Mouse (Mus musculus) urinary bladder, postnatal 4 days (tissue): Measurements from ENCODE around the gene Rnf123.
"Not testable (repeated sequence)": the region's sequence is repeated elsewhere in the genome, so short reads cannot be mapped to it uniquely, and the experiment has no call there.

Source experiments
- DNase-seq, 2 experiments: peaks; one replicate each; pipeline ENCODE4 v3.0.0; 2021 to 2022; ENCODE audit warnings: low spot score in 2 of 2

The Rnf123 gene

DNA sequence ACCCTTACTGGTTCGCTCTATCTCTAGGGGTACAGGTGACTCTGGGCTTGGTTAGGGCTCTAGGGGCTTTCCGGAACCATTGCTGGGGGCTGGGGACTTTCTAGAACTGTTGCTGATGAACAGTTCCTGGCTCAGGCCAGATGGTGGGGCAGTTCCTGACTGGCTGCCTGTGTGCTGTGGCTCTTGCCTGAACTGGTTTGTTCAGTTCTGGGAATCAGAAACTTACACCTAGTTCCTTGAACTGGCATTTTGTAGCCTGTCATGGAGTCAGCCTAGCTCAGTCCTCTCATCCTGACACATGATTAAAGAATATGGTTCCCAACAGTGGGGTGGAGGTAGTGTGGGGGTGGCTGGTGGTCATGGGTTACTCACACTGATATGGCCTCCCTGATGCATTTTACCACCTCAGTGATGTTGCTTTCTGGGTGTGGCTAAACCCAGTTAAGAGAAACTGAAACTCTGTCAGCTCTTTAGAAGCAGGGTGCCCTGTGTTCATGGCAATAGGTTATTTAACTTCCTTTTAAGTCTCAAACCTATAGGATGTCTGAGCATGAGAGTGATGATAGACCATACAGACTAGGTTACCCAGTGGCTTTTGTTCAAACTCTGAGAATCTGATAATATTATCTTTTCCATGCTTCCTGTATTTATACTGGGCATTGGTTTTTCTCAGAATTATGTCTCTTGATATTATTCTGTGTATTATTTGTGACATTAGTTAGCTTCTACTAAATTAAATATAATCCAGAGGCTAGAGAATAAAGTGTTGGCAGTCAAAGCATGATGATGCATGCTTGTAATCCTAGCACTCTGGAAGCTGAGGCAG lies 47.6 kb downstream of the Rnf123 start:
- no peak for DNase-seq

DNA sequence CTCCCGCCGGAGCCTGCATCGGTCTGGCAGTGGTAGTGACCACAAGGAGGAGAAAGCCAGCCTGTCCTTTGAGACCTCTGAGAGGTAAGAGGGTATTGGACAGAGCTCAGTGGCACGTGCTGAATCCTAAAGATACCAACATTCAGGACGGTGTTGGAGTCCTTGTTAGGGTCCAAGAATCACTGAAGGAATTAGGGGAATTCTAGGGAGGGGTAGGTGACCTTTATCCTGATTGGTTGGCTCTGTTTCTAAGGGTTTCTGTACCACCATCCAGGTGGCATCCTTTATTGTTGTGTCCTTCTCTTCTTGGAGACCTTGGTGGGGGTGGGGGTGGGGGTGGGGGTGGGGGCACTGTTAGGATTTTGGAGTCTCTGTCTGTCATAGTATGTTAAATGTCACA lies 51.0 kb downstream of the Rnf123 start:
- no peak for DNase-seq

DNA sequence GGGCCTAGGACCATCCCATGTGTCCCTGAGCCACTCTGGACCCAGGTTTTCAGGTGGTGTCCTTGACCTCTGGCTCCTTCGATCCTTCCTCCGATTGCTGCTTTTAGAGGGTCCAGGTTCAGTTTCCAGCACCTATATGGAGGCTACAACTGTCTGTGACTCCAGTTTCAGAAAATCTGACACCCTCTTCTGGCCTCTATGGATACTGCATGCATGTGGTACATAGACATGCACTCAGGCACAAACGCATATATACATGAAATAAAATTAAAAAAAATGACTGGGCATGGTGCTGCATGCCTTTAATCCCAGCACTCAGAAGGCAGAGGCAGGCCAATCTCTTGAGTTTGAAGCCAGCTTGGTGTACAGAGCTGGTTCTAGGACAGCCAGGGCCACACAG lies 55.3 kb downstream of the Rnf123 start:
- no peak for DNase-seq

DNA sequence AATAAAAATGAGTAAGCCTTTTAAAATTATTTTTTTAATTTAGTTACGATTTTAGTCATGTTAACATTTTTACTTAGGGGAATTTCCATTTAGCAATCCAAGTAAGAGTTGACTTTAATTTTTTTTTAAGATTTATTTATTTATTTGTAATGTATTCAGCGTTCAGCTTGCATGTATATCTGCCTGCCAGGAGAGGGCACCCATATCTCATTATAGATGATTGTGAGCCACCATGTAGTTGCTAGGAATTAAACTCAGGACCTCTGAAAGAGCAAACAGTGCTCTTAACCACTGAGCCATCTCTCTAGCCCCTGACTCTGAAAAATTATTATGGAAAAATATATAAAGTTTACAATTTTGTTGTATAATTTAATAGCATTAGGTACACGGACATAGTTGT lies 56.6 kb downstream of the Rnf123 start:
- DNase-seq, result no peak

DNA sequence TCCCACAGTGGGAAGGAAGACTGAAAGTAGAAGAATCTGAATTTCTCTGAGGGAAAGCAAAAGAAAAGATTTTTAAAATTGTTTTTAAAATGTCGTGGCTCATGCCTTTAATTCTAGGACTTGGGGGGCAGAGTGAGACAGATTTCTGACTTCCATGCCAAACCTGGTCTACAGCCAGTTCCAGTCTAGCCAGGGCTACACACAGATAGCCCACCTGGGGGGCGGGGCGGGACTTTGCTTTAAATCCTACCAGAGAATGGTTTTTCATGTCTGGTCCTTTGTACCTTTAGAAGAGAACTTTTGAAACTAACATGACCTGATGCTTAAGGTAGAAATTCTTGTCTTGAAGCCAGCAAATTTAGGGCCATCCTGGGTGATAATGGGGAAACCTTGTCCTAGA lies 59.9 kb downstream of the Rnf123 start:
- DNase-seq, result no peak

DNA sequence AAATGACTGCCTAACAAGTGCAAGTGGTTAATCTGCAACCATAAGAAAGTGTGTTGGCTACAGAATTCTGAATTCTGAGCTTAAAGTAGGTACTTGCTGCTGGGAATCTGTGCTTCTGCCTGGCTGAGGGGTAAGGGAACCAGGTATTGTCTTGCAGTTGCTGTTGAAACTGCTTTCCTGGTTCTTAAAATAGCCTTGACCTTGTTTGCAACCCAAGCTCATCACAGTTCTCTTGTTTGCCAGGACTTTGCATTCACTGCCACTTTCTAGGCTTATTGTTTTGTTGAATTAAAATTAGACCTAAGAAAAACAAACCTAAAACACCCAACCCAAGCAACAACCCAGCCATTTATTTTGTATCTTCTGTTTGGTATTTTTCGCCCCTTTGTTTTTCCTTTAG lies 62.4 kb downstream of the Rnf123 start:
- no peak for DNase-seq

DNA sequence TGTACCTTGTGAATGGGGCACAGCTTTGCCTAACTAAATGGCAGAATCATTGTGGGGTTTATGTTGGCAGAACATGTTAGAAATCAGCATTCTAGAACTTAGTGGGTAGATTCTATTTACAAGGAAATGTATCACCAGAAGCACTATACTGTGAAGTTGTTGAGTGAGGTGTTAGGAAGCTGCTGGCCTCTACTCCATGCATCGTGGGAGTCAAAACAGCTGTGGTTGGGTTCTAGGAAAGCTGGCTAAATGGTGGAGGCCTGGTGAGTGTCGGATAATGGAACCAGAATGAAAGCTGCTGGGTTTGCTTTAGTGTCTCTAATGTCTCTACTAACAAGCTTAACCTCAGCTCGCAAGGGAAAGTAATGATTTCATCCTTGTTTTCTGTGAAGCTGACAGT lies 66.0 kb downstream of the Rnf123 start:
- DNase-seq, result no peak

DNA sequence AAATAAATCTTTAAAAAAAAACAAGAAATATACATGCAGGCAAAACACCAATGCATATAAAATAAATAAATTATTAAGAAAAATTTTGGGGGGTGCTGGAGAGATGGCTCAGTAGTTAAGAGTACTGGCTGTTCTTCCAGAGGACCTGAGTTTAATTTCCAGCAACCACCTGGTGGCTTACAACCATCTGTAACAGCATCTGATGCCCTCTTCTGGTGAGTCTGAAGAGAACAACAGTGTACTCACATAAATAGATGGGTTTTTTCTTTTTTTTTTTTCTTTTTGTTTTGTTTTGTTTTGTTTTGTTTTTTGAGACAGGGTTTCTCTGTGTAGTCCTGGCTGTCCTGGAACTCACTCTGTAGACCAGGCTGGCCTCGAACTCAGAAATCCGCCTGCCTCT lies 69.6 kb downstream of the Rnf123 start:
- not testable (repeated sequence) for DNase-seq

DNA sequence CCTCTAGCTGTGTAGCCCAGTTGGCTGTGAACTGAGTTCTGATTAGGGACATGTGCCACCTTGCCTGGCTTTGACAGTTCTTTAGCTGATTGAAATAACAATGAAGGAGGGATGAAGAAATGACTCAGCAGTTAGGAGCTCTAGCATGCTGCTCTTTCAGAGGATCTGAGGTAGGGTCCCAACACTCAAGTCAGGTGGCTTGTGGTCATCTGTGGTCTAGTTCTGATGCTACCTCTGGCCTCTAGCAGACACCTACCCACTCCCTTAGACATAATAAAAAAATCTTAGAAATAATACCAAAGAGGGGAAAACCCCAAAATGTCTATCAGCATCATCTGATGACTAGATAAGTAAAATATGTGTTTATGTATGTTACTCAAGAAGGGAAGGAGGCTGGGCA lies 72.8 kb downstream of the Rnf123 start:
- DNase-seq, result no peak

DNA sequence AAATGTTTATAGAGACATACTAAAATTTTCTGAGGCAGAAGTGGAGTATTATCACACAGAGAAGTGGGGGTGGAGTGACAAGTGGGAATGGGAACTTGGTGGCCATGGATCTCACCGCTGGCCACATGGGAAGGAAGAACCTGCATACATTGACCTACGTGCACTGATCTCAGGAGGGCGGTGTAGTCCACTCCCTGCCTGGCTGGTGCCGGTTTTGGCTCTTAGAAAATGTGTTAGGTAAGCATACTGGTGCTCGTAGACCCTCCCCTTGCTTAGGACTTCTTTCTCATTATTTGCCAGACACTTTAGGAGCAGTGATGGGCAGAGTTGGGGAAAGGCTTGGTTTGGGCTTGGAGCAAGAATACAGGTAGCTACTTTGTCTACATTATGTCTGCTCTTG lies 75.1 kb downstream of the Rnf123 start:
- no peak for DNase-seq

DNA sequence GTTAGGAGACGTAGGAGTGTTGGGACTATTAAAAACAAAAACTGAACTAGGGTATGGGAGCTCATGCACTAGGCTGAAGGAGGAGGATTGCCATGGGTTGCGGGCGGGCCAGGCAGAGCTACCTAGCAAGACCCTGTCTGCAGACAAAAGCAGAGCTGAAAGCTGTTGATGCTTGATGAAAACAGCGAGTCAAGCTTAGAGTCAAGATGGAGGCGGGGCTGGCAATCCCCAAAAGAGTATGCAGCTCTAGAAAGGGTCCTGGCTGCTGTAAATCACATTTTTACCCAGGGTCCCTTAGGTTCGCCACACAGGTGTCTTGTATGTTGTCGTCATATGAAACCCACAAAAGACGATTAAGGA lies 79.6 kb downstream of the Rnf123 start:
- no peak for DNase-seq

DNA sequence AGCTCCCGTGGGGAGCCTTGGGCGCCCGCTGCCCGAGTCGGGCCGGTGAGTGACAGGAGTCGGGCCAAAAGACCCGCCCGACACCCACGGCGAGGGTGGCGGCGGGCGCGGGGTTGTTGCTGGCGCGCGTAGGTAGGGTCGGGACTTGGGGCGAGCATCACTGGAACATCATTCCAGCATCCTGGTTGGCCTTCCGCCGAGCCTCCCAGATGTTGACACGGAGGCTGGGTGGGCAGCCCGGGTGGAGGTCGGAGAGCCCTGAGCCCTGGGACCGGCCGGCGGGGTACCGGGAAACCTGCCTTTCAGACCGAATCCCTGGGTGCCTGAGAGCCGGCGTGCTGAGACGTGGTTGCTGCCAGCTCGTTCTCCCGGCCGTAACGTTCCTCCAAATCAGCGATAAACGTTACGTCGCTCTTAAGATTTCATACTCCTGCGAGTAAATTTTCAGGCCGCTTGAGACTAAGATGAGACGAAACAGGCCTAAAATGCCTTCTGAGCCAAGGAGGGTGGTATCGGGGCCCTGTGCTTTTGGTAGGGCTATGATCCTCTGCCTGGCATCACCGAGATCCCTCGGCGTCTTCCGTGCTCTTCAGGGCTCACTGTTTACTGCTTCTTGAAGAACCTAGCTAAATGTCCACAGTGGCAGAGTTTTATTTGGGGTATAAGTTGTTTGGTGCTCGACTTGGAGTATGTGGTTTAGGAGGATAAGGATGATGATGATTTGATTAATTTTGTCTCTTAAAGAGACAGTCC lies 80.2 kb downstream of the Rnf123 start:
- DNase-seq, result no peak

DNA sequence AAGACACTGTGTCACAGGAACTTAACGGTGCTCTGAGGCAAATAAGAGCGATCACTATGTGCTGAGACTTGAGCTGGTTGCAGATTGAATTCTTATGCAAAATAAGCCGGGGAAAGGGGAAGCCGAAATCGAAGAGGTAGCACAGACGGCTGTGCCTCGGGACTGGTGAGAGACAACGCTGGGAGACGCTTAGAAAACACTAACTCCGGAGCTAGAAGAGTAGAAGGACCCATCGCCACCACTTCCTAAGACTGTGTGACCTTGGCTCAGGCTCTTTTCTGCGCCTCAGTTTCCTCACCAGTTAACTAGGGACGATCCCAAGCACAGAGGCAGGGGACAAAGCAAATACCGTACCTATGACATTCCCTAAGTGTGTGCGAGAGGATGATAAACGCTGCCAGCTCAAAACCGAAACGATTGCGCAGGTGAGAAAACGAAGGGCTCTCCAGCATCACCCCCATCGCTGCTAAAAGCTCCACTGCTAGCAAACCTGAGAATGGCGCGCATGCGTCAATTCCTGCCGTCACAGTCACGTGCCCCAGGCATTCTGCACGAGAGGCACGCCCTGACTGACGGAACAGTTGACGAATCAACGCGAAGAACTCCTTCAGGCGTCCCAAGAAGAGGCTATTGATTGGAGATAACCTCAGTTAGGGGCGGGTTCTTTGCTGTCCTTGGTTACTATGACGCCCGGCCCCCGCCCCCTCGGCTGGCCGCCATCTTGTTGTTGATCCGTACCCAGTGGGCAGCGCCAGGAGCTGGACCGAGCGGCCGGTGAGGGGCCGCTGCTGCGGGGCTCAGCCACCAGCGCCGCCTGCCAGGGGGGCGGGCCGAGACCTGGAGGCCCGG lies 81.0 kb downstream of the Rnf123 start, which contains the start of gene Ip6k1:
Ip6k1 (plus strand) TSS at position 580 of the 849 bp plus-strand sequence.
- peak; percentile 99 to 100 for DNase-seq
